Mouse (Mus musculus) limb, embryonic 14.5 days (tissue): ENCODE results near the gene Arhgap10. TPM values are rescaled to one million over a fixed set of nuclear protein-coding genes. Genes with fewer than 3 reads are reported as not detected.

Experiments
- ATAC-seq: fragments of 200-750 bp; cut with Nextera tagmentation; 2 replicates; pipeline ENCODE4 v1.8.0; 2017; ENCODE audit warnings: low read depth, moderate number of reproducible peaks, moderate TSS enrichment; ENCODE audit not compliant: low FRiP score
- DNase-seq: peaks from one replicate; pipeline ENCODE4 v3.0.0-alpha.2; 2015; ENCODE audit warnings: low spot score
- H3K27ac ChIP-seq: fragments of 300-500 bp; sonication (generic); replicated peaks from 2 replicates; pipeline ENCODE4 v1.5.1; 2014; ENCODE audit warnings: low read depth, mild to moderate bottlenecking, low read length, moderate library complexity, mixed read lengths
- H3K27me3 ChIP-seq: fragments of 300-500 bp; sonication (generic); 2 replicates; pipeline ENCODE4 v1.6.1; 2014; ENCODE audit warnings: low read length, mixed read lengths; ENCODE audit not compliant: control insufficient read depth, insufficient read depth
- H3K36me3 ChIP-seq: fragments of 300-500 bp; sonication (generic); 2 replicates; pipeline ENCODE4 v1.6.1; 2014; ENCODE audit warnings: mild to moderate bottlenecking, low read length, moderate library complexity, mixed read lengths; ENCODE audit not compliant: control insufficient read depth, insufficient read depth
- H3K4me1 ChIP-seq: fragments of 300-500 bp; sonication (generic); 2 replicates; pipeline ENCODE4 v1.6.1; 2014; ENCODE audit warnings: antibody characterized with exemption, low read length, mixed read lengths; ENCODE audit not compliant: control insufficient read depth, insufficient read depth
- H3K4me2 ChIP-seq: fragments of 300-500 bp; sonication (generic); replicated peaks from 2 replicates; pipeline ENCODE4 v1.6.1; 2014; ENCODE audit warnings: low read depth, mild to moderate bottlenecking, low read length, moderate library complexity; ENCODE audit not compliant: severe bottlenecking
- H3K4me3 ChIP-seq: fragments of 300-500 bp; sonication (generic); replicated peaks from 2 replicates; pipeline ENCODE4 v1.5.1; 2014; ENCODE audit warnings: low read length
- H3K9ac ChIP-seq: fragments of 300-500 bp; sonication (generic); 2 replicates; pipeline ENCODE4 v1.6.1; 2014; ENCODE audit warnings: mild to moderate bottlenecking, low read depth, low read length, moderate library complexity; ENCODE audit not compliant: severe bottlenecking
- H3K9me3 ChIP-seq: fragments of 300-500 bp; sonication (generic); 2 replicates; pipeline ENCODE4 v1.6.1; 2016; ENCODE audit warnings: low read length; ENCODE audit not compliant: control insufficient read depth
- POLR2A ChIP-seq: fragments of 200-500 bp; IDR thresholded peaks from 2 replicates; pipeline ENCODE4 v1.8.0; 2012; ENCODE audit warnings: inconsistent platforms, mild to moderate bottlenecking, moderate library complexity, borderline replicate concordance; ENCODE audit not compliant: insufficient read depth, insufficient read length; ENCODE audit errors: extremely low read depth
- WGBS: fragments of 180-500 bp; shearing (Covaris S2); extraction: QIAGEN DNeasy Blood & Tissue Kit; methylation state at CpG from one replicate; pipeline ENCODE4 v1.1.7; 2014; 5-methylcytosine and 5-hydroxymethylcytosine counted together
- polyA plus RNA-seq, 2 experiments: library from polyadenylated mRNA; depleted of rRNA in 1 of 2; stranded (reverse) in 1 of 2; unstranded in 1 of 2; fragments of >200 nt; fragmentation: Nextera tagmentation in 1 of 2; extraction: Ambion mirVana in 1 of 2; gene quantifications; 2 replicates each; pipeline versions ENCODE4 v1.2.1 to v1.2.3; 2012 to 2014

Arhgap10 gene
- polyA plus RNA-seq, 2 experiments, result 25.1 to 29.3 TPM

DNA sequence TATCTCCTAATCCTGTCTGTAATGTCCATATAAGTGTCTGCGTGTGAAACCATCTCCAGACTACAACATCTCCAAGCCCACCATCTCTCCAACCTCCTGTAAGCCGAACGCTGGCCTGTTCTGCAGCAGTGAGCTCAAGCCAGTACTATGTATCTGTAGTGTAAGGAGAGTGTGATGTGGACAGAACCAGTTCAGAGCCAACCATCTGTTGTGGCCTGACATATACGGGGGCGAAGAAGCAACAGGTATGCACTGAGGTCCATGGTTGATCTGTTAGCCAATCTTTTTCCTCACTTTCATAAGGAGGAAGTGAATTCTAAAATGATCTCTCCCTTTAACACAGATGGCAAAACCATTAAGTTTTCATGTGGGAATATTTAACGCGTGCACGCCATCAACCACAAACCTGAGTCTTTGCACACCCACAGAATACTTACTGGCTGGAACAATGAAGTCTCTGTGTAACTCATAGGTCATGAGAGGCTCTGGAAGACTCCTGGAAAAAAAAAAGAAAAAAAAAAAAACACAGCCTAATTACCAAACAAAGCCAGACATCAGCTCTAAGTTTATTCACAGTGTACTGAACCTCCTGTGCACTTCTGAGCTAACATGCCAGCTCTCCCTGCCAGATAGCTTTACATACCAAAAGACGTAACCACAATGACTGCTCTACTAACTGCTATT is 166.4 kb downstream of the Arhgap10 start:
- Histone ChIP-seq H3K9me3 (no peaks in the 10 kb centered on the region), H3K27me3 (no peaks in the 10 kb centered on the region), H3K4me1 (peaks cover 41% of the 10 kb centered on the region), H3K27ac (peak overlapping the region; percentile 59), H3K9ac (no peak overlapping the region), H3K4me2 (no peak overlapping the region), H3K36me3 (0 out of 2 replicates have a peak, but pooled peaks cover 3% of the 10 kb centered on the region), H3K4me3 (no peak overlapping the region)
- peak; percentile 52 for DNase-seq
- WGBS, result 57% methylated on average over 9 of the region's 9 CpGs
- peak; percentile 85 for ATAC-seq
- no peak for TF ChIP-seq POLR2A

DNA sequence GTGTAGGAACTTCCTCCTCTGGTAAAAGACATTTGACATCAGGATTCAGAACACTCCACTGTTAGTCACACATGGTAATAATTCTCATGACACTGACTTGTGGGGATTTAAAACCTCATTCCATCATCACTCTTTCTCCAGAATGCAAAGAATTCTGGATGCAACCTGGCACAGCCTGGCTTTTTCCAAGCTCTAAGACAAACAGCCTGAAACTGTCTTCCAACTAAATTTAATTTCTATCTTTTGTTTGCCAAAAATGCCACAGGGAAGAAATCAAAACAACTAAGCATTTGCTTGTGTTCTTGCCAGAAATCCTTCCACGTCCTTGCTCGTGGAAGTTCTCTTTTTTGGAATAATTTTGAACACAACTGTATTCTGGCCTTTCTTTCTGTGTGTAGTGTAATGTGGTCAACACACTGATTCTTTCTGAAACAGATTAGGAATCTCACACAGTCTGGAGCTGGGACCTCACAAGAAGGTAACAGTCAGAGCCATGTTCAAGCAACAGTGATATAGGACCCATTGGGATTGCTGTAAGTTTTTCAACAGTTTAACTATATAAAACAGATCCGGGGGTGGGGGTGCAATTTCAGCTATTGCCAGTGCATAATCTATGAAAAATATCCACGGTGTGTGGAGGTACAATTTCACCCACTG is 167.5 kb downstream of the Arhgap10 start:
- Histone ChIP-seq H3K27ac (peak overlapping the region; percentile 48; the same call in 1 of the 2 replicates), H3K36me3 (no peaks in the 10 kb centered on the region), H3K4me2 (no peak overlapping the region), H3K4me3 (no peak overlapping the region), H3K27me3 (no peaks in the 10 kb centered on the region), H3K4me1 (peaks cover 41% of the 10 kb centered on the region), H3K9ac (no peak overlapping the region), H3K9me3 (no peaks in the 10 kb centered on the region)
- peak; percentile 68 for ATAC-seq
- TF ChIP-seq POLR2A, result no peak
- peak; percentile 22 for DNase-seq
- WGBS, result 49% methylated on average over 4 of the region's 4 CpGs

GRCm38 (mm10) chr8:77343916-77344315 is 173.8 kb downstream of the Arhgap10 start:
- H3K4me1 ChIP-seq, result peaks cover 26% of the 10 kb centered on the region
- H3K4me3 ChIP-seq, result no peak overlapping the region
- H3K9me3 ChIP-seq, result no peaks in the 10 kb centered on the region
- no peak for TF ChIP-seq POLR2A
- no peak for DNase-seq
- H3K27me3 ChIP-seq, result no peaks in the 10 kb centered on the region
- H3K4me2 ChIP-seq, result no peak overlapping the region
- no peak overlapping the region for H3K9ac ChIP-seq
- WGBS, result 80% methylated on average over 6 of the region's 6 CpGs
- no peak overlapping the region for H3K27ac ChIP-seq
- ATAC-seq, result no peak
- H3K36me3 ChIP-seq, result 0 out of 2 replicates have a peak, but pooled peaks cover 7% of the 10 kb centered on the region

GRCm38 (mm10) chr8:77343335-77343734 is 174.4 kb downstream of the Arhgap10 start:
- Histone ChIP-seq H3K4me1 (peaks cover 26% of the 10 kb centered on the region), H3K4me3 (no peak overlapping the region), H3K9ac (no peak overlapping the region), H3K4me2 (no peak overlapping the region), H3K27ac (no peak overlapping the region), H3K27me3 (no peaks in the 10 kb centered on the region), H3K9me3 (no peaks in the 10 kb centered on the region), H3K36me3 (0 out of 2 replicates have a peak, but pooled peaks cover 7% of the 10 kb centered on the region)
- 68% methylated on average over 3 of the region's 3 CpGs for WGBS
- no peak for ATAC-seq
- no peak for TF ChIP-seq POLR2A
- no peak for DNase-seq

DNA sequence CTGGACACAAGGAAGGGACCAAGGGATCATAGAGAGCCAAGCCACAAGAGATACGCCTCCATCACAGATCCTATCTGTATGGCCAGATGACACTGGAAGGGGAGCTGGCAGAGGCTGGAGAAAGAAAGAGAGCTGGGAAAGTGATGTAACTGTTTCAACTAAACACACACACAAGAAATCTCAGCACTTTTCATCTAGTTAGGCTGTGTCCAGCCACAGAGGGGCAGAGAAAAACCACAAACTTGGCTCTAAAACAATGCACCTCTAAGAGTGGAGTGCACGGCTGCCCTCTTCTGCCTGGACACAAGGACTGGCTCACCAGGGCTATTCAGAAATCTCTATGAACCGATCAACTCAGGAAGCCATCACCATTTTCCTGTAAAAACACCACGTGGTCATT is 175.6 kb downstream of the Arhgap10 start:
- H3K4me3 ChIP-seq, result no peak overlapping the region
- DNase-seq (peak; percentile 52), ATAC-seq (peak; percentile 42; the same call in 1 of the 2 replicates)
- no peak for TF ChIP-seq POLR2A
- WGBS, result 67% methylated on average over 4 of the region's 4 CpGs
- peak overlapping the region; percentile 84 for H3K27ac ChIP-seq
- peaks cover 29% of the 10 kb centered on the region for H3K4me1 ChIP-seq
- H3K9ac ChIP-seq, result no peak overlapping the region
- H3K4me2 ChIP-seq, result no peak overlapping the region
- H3K9me3 ChIP-seq, result no peaks in the 10 kb centered on the region
- H3K36me3 ChIP-seq, result 0 out of 2 replicates have a peak, but pooled peaks cover 7% of the 10 kb centered on the region
- H3K27me3 ChIP-seq, result no peaks in the 10 kb centered on the region
